Mouse (Mus musculus) liver, adult (tissue): Measurements from ENCODE around the gene Ech1.

ENCODE experiments used
- GATA4 ChIP-seq: IDR thresholded peaks from 2 replicates; pipeline ENCODE4 v1.6.1; 2014; ENCODE audit warnings: mild to moderate bottlenecking, low read length; ENCODE audit not compliant: insufficient replicate concordance

Gene Ech1

GRCm38 (mm10) chr7:28824941-28825685, at the start of gene Ech1:
TSS of gene Ech1 (plus strand) at chr7:28825217.
- no peak for TF ChIP-seq GATA4

GRCm38 (mm10) chr7:28778825-28779224, 46.2 kb upstream of the Ech1 start:
- TF ChIP-seq GATA4, result no peak

- no peak for TF ChIP-seq GATA4
Observed at GRCm38 (mm10) chr7:28780067-28780658, 44.9 kb upstream of the Ech1 start.

- no peak for TF ChIP-seq GATA4
Observed at GRCm38 (mm10) chr7:28780857-28781256, 44.2 kb upstream of the Ech1 start.

- TF ChIP-seq GATA4, result no peak
Observed at GRCm38 (mm10) chr7:28781261-28781663, 43.8 kb upstream of the Ech1 start.

GRCm38 (mm10) chr7:28785161-28785560, 39.9 kb upstream of the Ech1 start:
- no peak for TF ChIP-seq GATA4

- TF ChIP-seq GATA4, result no peak
Observed at GRCm38 (mm10) chr7:28787884-28788283, 37.1 kb upstream of the Ech1 start.

GRCm38 (mm10) chr7:28788307-28789195, 36.5 kb upstream of the Ech1 start, which contains the start of gene Rinl:
TSS of gene Rinl (plus strand) at chr7:28788969.
- no peak for TF ChIP-seq GATA4

- TF ChIP-seq GATA4, result no peak
Observed at GRCm38 (mm10) chr7:28789235-28789634, 35.8 kb upstream of the Ech1 start.

- TF ChIP-seq GATA4, result no peak
Observed at GRCm38 (mm10) chr7:28790066-28790806, 34.8 kb upstream of the Ech1 start.

GRCm38 (mm10) chr7:28791706-28792105, 33.3 kb upstream of the Ech1 start:
- TF ChIP-seq GATA4, result no peak

GRCm38 (mm10) chr7:28792391-28793185, 32.4 kb upstream of the Ech1 start:
- TF ChIP-seq GATA4, result no peak

GRCm38 (mm10) chr7:28793834-28794233, 31.2 kb upstream of the Ech1 start:
- no peak for TF ChIP-seq GATA4

- TF ChIP-seq GATA4, result no peak
Observed at GRCm38 (mm10) chr7:28794496-28794895, 30.5 kb upstream of the Ech1 start.

GRCm38 (mm10) chr7:28795832-28796231, 29.2 kb upstream of the Ech1 start:
- no peak for TF ChIP-seq GATA4

- no peak for TF ChIP-seq GATA4
Observed at GRCm38 (mm10) chr7:28796562-28796975, 28.4 kb upstream of the Ech1 start.
